Mouse (Mus musculus) mouse embryonic stem cell (cell line): ENCODE data around the gene Znrf4.

Source experiments
- in situ Hi-C, 2 experiments: fragments of 300-500 bp; cut with MboI; formaldehyde crosslinking; loops; 1 replicate in 1 of 2; 3 replicates in 1 of 2; pipeline ENCODE4 v1.14.3; 2019 to 2020; ENCODE audit warnings: low sequenced_read_pairs in 2 of 2, low pct_unique_long_range_greater_than_20kb in 1 of 2, mixed read lengths in 1 of 2; ENCODE audit not compliant: unreplicated experiment in 1 of 2

Znrf4 gene

DNA sequence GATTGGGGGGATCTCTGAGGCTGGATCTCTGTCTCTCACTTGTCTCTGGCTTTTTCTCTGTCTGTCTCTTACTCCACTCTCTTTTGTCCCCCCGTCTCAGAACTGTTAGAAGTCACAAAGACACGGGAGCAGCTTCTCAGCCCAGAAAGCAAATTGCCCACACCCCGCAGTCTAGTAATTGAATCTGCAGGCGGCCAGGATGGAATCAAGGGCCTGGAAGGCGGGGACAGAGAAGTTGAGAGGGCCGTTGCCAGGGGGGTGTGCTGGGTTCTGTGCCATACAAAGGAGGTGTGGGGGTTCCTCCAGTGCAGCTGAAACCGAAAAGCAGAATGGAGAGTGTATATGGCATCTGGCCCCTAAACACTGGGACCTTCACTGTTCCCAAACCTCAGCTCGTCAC is 30.5 kb upstream of the Znrf4 start:
- in situ Hi-C loops, result loop anchor here in 1 of 2 experiments (10.0 kb wide), 1 partner anchor 188 kb away; no protein-coding TSS in a partner anchor

DNA sequence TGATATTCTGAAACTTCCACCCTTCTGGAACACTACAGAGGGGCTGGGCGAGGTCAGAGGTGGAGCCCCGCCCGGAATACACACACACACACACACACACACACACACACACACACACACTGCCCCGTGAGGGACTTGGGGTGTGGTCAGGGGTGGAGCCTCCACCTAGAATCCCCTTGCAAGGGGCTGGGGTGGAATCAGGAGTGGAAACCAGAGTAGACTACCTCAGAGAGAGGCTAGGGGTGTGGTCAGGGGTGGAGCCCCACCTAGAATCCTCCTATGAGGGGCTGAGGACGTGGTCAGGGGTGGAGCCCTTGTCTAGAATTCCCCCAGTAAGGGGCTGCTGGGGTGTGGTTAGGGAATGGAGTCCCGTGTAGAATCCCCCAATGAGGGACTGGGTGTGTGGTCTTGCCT is 28.3 kb upstream of the Znrf4 start:
- in situ Hi-C loops, result loop anchor here in 1 of 2 experiments (10.0 kb wide), 1 partner anchor 186 kb away; no protein-coding TSS in a partner anchor

DNA sequence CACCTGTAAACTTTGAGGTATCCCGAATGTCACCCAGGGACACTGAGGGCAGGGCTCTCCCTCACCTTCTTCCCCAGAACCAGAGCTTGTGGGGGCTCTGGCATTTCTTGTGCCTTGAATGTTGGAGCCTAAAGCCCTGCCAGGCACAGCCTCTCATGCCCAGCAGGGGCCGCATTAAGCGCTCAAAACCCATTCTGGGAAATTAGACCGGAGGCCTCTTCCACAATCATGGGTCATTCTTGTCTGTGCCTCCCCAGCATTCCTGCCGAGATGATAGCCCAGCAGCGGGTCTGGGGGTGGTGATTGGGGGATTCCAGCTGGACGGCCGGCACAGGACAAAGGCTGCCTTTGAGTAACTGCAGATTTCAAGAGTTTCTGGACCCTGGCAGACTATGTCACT is 25.7 kb upstream of the Znrf4 start:
- in situ Hi-C loops, result no loop called here

DNA sequence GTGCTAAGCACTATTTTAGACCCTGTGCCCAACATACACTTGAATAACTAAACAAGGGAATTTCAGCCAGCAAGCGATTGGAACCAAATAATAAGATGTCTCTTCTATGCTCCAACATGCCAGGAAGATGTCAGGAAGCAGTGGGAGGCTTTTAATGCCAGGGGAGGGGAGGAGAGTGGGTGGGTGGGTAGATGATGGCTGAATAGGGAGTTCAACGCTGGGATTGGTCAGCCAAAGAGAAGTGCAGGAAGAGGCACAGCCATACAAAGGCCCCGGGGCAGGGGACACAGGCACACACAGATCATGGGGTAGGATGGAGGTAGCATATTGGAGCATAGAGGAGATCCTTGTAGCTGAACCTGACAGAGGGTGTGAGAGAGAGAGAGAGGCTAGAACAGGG is 24.6 kb upstream of the Znrf4 start:
- in situ Hi-C loops, result no loop called here

DNA sequence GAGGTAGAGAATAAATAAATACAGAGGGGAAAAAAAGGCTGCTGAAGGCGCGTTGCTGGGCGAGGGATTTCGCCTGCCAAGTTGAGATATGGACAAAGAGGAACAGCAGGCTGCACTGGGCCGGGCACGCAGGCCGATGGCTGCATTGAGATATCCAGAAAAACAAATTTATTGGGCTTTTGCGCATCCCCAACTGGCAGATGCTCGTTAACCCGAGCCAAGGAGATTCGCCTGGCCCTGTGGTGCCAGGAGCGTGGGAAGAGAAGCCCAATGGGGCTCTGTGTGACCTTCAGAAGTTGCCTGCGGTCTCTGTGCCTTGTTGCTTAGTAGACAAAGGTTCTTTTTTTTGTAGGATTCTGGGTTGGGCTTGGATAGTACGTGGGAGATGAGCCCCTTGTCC is 24.0 kb upstream of the Znrf4 start:
- in situ Hi-C loops, result no loop called here

DNA sequence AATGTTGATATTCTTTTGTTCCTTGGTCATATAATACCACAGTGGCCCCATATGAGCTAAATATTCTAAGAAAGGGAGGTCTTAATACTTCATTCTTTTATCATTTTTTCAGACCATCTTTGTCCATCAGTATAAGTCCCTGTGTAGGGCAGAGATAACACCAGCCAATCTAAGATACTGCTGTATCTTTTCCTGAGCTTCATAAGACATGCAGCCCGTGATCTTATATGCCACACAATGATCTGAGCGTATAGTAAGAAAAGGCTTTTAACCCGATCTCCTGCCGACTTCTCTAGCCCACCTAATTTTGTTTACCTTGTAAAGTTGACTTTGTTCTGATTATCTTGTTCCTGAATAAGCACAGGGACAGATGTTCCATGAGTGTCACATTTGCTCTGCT is 12.7 kb upstream of the Znrf4 start:
- in situ Hi-C loops, result no loop called here

DNA sequence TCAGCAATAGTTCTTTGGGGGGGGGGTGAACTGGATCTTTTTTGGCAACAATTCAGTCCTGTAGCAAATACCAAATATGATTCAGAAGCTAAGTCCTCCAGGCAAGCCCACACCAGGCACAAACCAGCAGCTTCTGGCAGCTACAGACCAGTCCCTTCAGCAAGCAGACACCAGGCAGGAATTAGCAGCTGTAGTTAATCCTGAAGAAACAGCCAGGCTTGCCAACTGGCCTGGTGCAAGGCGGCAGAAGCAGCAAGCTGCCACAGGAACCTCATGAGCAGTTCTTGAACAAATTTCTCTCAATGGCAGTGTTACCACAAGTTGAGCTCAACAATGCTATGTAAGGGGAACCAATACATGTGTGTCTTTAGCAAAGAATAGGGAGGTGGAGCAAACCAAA is 10.5 kb upstream of the Znrf4 start:
- in situ Hi-C loops, result no loop called here

DNA sequence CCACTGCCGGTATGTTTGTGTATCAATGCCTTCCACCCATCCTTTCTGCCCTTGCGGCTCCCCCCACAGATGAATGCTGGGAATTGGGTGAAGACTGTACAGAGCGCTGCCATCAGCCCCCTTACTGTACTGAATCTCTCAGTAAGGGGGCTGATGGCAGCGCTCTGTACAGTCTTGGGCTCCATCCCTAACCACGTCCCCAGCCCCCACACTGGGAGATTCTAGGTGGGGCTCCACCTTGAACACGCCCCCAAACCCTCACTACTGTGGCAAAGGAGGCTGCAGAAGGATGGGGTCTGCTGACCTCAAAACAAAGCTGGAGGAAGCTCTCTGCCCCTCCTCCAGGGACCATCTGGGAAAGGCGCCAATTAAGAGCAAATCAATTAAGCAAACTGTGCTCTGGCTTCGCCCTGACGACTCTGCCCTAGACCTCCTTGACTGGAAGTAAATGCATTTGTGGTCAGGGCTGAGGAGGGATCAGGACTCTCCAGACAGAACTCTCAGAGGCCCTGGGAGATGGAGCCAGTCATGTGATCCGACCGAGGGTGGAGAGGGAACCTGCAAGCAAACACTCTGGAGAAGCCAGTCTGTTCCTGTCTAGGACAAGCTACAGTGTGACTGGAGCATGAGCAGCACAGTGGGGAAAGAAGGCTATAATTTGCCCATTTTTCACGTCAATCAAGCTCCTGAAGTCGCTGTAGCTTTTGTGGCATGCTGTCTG is 3.6 kb upstream of the Znrf4 start:
- in situ Hi-C loops, result no loop called here

DNA sequence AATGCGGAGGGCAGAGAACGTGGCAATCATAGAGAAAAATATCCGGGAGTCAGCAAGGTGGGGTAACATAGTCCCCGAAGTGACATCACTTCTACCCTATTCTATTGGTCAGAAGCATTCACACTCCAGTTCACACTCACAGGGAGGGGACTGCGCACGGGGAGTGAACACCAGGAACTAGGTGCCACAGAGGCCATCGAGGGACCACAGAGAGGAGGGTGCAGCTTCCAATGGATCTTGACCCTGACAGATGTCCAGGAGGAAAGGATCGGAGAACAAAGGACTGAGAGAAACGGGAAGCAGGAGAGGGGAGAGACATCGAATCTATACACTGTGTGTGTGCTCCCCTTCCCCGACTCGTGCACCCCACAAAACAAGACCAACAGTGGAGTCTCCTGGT is 2.7 kb upstream of the Znrf4 start:
- in situ Hi-C loops, result no loop called here

DNA sequence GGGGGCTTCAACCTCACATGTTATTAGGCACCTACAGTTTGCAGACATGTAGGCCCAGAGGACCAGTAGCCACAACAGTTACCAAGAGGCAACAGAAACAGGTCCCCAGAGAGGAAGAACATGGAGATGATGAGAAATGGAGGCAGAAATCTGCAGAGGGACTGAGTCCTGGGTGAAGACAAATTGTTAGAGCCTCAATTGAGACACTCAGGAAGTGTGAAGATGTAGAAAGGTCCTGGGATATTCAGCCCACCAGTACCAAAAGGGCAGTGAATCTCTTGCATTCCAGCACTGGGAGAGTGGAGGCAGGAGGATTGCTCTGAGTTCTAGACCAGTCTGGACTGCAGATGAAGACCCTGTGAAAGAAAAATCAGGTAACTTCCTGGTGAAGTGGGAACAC is 2.1 kb upstream of the Znrf4 start:
- in situ Hi-C loops, result no loop called here

DNA sequence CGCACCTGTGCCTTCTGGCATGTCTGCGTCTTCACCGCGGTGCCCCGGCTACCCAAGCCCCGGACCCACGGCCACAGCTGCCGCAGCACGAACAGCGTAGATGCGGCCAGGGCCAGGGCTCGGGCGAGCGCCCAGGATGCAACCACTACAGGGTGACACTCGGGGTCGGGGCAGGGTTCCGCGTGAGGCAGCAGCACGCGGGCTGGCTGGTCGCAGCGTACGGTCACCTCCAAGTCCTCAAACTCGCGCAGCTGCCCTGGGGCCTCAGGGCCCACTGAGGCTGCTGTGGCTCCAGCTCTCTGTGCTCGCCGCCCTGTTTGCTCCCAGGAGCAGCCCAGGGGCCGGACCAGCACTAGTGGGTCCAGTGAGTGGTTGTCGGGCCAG is 532 bp downstream of the Znrf4 start:
- in situ Hi-C loops, result no loop called here

DNA sequence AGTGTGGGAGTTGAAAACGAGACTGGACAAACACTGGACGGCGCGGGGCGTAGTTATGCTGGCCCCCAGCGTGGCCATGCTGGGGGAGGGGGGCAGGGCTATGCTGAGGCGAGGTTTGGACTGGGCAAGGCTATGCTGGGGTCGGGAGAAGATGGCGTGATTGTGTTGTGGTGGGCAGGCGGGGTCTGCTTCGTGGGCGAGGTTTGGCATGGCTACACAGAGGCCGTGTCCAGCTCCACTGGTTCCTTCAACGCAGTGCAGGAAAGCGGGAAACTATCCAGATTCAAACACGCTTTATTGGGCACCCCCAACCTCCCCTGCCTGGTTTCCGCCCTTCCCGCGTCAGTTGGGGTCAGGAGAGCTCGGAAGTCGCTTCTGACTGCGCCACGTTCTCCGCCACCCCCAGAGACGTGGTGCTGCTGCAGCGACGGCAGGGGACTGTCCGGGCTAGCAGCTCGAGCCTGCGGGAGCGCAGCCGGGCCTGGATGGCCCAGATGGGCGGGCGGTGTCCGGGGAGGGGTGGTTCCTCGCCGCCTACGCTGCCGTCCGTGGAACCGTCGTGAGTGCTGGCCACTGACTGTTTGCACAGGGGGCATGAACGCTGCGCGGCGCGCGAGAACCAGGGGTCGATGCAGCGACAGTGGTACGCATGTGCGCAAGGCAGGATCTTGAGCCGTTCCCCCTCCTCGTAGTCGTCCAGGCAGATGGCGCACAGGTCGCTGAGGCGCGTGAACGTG is 1.1 kb downstream of the Znrf4 start:
- in situ Hi-C loops, result no loop called here

DNA sequence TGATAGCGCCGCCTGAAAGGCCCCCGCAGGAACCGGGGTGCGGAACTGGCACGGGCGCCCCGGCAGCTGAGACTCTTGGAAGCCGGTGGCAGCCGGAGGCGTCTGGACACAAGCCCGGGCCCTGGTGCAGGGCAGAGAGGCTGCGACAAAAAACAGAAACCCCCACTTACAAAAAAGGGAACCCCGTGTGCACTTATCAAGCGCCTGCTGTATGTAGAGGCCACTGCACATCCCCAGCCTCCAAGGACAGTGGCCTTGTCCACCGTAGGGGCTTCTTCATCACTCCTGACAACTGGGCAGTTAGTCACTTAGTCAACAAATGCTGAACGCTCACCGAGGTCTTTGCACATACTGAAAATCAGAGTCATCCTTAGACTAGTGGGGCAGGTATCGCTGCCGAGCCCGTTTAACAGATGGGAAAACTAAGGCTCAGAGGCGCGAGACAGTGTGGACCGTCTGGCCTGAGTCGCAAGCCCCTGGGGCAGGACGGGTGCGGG is 1.7 kb downstream of the Znrf4 start:
- in situ Hi-C loops, result no loop called here

DNA sequence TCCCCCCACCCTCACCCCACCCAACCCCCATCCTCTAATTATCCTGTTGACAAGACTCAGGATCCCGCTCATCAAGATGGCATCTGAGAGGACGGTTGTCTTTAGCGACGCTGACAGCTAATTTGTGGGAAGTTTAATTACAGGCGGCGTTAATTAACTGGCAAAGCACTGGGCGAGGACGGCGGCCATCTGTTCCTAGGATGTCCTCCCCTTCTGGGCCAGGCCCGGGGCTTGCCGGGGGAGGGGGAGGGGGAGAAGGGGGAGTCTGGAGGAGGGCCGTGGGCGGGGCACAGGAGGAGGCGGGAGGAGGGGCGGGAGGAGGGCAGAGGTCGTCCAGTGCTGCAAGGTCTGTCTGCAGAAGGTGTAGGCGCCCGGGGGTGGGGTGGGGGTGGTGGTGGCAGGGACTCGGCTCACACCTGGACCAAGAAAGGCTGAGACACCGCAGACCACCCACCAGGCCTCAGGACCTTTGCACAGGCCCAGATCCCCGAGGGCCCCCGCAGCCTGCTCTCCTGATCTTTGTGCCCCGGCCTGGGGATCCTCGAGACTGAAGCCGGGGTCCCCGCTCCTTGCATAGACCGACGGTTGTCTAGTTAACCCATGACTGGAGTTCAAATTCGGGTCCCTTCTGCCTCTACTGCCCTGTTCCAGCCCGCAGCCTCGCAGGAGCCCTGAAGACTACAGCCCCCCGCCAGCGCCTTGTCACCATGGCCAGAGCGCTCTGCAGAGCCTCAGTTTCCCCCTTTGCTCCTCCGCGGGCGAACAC is 2.3 kb downstream of the Znrf4 start:
- in situ Hi-C loops, result no loop called here

DNA sequence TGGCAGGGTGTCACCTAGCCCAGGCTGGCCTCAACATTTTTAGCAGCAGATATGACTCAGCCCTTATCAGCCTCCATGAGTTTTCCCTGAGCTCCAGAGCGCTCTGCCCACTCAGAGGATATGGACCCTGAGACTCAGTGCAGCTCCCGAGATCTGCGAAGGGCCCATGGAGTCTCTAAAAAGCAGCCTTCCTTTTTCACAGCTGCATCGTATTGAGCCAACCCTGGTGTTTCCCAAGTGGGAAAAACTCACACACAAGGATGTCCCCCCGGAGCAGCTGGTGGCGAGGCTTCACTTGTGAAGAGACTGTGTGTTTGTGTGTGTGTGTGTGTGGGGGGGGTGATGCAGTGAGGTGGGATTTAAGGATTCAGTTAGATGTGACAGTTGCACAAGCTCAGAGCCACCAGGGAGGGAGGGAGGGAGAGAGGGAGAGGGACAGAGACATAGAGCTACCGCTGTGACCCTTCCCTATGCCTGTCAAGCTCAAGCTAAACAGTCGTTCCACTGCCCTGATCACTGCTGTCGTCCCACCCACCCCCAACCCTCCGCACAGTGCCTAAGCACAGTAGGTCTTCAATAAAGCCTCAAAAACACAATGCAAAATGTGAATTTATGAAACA is 3.1 kb downstream of the Znrf4 start:
- in situ Hi-C loops, result no loop called here

DNA sequence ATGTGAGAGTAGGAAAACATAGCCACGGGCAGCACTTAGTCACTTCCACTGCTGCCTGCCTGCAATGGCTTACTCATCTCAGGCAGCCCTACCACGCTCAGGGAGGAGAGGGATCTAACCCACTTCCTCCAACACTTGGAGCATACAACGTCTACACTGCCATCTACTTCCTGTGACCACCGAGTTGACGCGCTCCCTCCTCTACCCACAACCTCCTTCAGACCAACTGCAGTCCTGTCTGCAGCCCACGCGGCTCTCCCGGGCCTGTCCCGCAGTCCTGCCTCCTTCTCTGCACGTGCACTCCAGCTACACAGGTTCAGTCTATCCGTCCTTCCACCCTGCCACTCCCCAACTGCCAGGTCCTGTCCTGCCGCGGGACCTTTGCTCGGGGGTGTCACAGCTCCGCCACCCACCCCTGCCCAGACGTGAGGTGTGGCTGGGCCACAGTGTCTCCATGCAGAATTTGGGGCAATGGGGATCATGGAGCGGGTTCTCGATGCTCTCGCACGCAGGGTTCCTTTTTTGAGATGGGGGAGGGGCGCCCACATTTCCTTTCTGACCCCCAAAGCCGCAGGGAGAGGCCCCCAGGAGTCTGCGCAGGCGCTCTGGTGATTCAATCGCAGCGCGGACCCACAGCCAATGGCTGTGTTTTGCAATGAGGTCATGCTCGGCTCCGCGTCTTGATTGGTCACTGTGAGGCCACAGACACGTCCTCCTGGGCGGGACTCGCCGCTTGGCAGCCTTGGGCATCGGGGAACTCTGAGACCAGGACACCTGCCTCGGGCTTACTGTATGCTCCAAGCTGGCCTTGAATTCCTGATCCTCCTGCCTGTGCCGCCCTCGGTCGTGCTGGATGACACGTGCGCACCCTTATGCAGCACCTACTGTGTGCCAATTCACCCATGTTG is 4.8 kb downstream of the Znrf4 start:
- in situ Hi-C loops, result no loop called here

DNA sequence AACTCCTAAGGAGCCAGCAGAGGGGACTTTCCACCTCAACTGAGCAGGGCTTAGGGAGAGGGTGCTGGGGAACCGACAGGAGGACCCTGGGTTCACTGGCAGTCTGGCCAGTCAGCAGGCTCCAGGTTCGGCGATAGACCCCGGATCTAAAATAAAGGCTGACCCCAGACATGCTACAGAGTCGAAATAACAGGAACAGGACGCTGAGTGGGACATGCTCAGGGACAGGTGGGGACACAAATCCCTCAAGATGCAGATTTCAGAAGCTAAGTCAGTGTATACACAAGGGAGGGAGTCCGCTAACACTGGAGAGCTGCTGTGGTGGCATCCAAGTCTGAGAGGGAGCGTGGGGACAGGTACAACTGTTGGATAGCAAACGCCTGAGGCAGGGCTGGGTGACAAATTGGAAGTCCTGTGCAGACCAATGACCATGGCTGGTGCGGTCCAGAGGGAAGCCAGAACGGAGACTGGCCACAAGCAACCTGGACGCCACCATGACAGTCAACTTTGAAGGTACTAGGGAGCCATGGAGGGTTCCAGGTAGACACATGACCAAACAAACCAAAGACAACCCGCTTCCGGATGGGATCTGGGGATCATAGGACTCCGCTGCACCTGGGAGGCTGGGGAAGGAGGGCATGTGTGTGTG is 5.7 kb downstream of the Znrf4 start:
- in situ Hi-C loops, result no loop called here
